Mouse (Mus musculus) olfactory bulb, adult 2 months (tissue): ENCODE data around the gene Mapt.

Experiments used
- CTCF ChIP-seq: fragments of 200-500 bp; IDR thresholded peaks from 2 replicates; pipeline ENCODE4 v1.5.1; 2012; ENCODE audit warnings: low read depth, mild to moderate bottlenecking, low read length, moderate library complexity; ENCODE audit not compliant: insufficient read depth
- POLR2A ChIP-seq: fragments of 200-500 bp; IDR thresholded peaks from 2 replicates; pipeline ENCODE4 v1.6.1; 2012; ENCODE audit warnings: mild to moderate bottlenecking, low read depth, low read length, moderate library complexity; ENCODE audit not compliant: insufficient read depth

- TF ChIP-seq CTCF, result no peak
- TF ChIP-seq POLR2A, result no peak
Measured at GRCm38 (mm10) chr11:104307136-104307535, 75.9 kb downstream of the Mapt start.
